Mouse (Mus musculus) heart, adult 11 months (tissue): ENCODE results near the gene Rps6.
A peak's percentile ranks its signal among the peaks of the same experiment; 100 is the strongest.

Experiments used
- DNase-seq: peaks from one replicate; pipeline ENCODE4 v3.0.0; 2022

The Rps6 gene

DNA sequence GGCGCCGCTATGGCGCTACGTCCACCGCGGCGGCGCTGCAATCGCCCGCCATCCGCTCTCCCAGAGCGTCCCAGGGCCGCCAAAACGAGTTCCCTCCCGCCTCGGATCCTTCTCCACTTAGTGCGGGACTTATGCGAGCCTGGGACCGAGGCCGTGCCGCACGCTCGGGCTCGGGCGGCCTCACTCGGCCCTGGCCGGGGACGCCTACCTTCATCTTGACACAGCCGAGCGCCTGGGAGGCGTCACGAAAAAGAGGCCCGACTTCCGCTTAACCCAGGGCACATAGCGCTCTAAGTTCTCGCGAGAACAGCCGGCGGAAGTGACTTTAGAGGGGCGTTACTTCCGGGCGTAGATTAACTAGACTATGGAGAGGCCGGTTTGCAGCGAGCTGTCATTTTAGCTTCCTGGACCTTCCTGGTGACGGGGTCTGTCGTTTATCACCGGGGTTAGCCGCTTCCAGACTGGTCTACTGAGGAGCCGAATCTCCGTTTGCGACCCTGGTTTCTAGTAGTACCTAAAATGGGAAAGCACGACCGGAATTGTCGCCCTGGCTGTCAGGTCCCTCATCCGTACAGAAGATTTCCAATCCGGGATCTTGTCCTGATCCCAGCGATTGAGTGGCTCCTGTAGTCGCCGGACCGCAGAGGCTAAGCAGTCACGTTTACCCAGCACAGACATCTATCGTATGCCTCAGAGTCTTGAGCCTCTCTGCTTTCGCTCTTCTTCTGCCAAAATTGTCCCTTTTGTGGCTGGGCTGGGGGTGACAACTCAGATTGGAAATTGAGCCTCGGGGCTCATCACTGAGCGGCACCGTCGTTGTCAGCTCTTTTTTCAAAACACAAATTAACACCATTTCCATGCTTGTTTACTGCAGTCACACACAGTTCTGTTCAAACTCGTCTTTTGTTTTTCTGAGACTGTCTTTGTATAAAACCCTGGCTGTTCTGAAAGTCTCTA, at the start of gene Rps6:
Gene Rps6 (minus strand): TSS at position 300 of the 957 bp plus-strand sequence.
- peak; percentile 100 for DNase-seq

DNA sequence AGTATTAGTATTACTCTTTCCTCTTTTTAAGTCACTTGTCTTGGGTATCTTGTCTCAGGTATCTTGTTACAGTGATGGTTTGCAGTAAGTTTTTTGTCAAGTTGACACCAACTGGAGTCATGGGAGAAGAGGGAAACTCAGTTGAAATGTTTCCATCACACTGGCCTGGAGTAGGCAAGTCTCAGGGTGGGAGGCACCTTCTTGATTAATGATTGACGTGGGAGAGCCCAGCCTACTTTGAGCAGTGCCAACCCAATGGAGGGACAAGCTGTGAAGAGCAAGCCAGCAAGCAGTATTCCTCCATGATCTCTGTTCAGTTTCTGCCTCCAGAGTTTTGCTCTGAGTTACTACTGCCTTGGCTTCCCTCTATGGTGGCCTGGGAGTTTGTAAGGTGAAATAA, 48.7 kb upstream of the Rps6 start:
- DNase-seq, result no peak

DNA sequence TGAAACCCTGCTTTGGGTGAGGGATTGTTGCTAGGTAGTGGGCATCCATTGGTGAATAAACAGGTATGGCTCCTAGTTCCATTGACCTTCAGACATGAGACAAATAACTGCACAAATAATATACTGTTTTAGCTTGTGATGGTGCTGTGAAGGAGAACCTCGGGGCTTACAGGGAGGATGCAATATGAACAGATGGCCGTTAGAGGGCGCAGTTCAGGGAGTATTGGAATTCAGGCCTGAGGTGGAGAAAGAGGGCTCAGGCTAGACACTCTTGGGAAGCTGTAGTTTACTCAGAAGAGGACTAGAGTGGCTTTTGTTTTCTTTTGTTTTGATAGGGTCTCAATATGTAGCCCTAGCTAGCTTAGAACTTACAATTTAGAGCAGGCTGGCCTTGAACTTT, 47.8 kb upstream of the Rps6 start:
- DNase-seq, result no peak

- peak; percentile 99 for DNase-seq
Measured at GRCm38 (mm10) chr4:86902351-86902750, 45.1 kb upstream of the Rps6 start.

- peak; percentile 99 for DNase-seq
Measured at GRCm38 (mm10) chr4:86898791-86899474, 41.7 kb upstream of the Rps6 start.

DNA sequence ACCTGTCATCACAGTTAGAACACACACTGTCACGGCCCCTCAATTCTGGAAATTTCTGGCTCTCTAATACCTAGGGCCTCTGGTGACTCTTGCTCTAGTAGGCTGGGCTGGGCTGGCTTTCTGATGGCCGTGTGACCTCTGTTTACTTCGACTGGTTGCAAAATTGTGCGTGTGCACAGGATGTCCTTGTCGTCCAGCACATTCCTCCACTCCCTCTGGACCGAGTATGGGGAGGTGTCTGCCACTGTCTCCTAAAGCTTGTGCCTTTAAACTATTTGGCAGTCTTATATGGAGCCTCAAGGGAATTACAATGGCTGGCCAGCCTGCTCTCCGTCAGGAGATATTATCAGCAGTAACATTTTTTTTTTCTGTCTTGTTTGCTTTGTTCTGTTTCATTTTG, 40.2 kb upstream of the Rps6 start:
- peak; percentile 98 for DNase-seq

DNA sequence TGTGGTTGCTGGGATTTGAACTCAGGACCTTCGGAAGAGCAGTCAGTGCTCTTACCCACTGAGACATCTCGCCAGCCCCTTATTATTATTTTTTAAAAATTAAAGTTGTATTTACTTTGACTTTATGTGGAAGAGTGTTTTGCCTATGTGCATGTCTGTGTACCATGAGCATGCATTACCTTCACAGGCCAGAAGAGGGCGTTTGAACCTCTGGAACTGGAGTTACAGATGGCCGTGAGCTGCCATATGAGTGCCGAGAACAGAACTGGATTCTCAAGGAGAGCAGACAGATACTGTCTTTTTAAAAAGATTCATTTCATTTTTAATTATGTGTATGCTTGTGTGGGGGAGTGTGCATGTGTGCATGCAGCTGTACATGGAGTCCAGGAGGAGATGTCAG, 30.7 kb upstream of the Rps6 start:
- DNase-seq, result no peak

GRCm38 (mm10) chr4:86886160-86886878, 29.1 kb upstream of the Rps6 start:
- DNase-seq, result peak; percentile 98

- no peak for DNase-seq
Measured at GRCm38 (mm10) chr4:86885790-86886159, 28.6 kb upstream of the Rps6 start.

GRCm38 (mm10) chr4:86884945-86885344, 27.7 kb upstream of the Rps6 start:
- no peak for DNase-seq

GRCm38 (mm10) chr4:86882413-86882812, 25.2 kb upstream of the Rps6 start:
- DNase-seq, result peak; percentile 92

DNA sequence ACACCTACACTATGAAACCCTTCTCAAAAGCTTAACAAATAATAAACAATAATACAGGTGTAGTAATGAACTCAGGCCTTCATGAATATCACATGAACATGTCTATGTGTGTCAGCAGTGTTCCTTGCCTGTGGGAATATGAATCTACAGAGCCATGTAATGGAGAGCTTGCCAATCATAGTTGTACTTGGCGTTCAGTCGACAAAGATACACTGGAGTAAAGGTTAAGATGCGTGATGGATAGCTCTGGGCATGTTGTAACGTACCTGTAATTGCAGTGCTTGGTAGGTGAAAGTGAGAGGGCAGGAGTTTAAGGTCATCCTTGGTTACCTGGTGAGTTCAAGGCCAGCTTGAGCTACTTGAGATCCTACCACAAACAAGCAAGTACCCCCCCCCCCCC, 24.0 kb upstream of the Rps6 start:
- no peak for DNase-seq

DNA sequence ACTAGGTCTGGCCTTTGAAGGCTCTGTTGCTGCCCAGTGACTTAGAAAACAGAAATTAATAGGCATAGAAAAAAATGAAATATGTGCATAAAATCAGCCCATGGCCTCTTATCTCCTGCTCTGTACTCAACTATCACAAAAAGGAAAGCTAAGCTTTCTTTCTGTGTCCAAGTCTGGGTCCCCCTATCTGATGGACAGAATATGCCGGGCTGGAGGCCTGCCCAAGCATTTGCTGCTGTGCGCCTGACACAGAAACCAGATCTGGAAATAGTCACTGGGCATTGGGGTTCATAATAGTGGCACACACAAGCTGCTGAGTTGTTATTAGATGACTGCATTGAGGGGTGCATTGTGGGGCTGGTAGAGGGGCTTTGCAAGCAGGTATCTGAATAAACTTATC, 22.3 kb upstream of the Rps6 start:
- DNase-seq, result peak; percentile 92

- DNase-seq, result peak; percentile 100
Measured at GRCm38 (mm10) chr4:86874146-86874847, 17.1 kb upstream of the Rps6 start, which contains the start of gene Acer2. Acer2 (plus strand) TSS chr4:86874396.

GRCm38 (mm10) chr4:86873072-86873471, 15.9 kb upstream of the Rps6 start:
- no peak for DNase-seq

GRCm38 (mm10) chr4:86871988-86872387, 14.8 kb upstream of the Rps6 start:
- DNase-seq, result no peak

DNA sequence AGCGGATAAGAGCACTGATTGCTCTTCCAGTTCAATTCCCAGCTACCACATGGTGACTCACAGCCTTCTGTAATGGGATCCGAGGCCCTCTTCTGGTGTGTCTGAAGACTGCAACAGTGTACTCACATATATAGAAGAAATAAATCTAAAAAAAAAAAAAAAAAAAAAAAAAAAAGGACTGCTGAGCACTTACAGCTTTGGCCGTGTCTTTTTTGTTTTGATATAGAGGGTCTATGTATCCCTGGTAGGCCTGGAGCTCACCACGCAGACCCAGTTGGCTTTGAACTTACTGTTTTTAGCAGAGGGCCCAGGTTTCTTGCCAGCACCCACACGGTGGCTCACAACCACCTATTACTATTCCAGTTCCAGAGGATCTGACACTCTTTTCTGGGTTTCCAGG, 6.9 kb upstream of the Rps6 start:
- DNase-seq, result peak; percentile 27

DNA sequence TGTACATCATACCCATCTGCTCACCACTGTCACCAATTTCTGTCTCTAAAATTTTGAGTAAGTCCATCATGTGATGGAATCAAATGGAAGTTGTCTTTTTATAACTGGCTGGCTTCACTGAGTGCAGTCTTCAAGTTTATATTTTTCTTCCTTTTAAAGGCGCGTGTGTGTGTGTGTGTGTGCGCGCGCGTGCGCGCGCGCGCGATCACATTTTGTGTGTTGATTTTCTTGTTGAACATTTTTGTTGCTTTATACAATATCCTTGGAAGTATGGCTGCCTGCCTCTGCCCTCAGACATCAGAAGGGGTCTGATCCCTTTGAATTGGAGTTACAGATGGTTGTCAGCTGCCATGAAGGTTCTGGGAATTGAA, 843 bp upstream of the Rps6 start:
- no peak for DNase-seq

GRCm38 (mm10) chr4:86856304-86857112, 704 bp downstream of the Rps6 start:
- no peak for DNase-seq

DNA sequence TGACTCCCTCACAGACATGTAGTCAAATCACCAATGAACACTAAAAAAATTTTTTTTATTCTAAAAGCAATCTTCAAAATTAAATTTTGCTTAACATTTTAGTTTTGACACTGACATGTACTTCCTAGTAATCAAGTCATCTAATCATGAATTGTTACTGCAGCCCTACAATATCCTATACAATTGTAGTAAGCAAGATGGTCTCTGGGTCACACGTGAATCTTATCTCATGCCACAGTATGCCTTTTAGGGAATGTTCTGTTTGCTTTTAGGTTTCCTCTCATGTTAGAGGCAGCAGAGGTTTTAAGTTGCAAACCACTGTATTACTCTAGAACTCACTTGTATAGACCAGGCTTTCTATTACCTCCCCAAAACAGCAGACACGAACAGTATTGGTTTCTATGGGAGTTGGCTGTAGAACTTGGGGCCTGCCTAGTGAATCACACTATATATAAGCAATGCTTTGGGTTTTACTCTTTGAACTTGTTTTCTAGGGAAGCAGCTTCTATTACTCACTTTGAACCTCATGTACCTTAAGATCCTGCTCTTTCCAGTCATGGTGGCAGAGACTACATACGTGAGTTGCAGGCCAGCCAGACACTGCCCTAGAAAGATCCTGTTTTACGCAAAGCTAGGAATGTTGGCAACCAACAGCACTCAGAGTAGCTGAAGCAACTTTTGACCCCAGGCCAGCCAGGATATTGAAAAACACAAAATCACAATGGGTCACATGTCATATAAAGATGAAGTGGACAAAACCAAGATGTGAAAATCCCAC, 4.2 kb downstream of the Rps6 start:
- no peak for DNase-seq

DNA sequence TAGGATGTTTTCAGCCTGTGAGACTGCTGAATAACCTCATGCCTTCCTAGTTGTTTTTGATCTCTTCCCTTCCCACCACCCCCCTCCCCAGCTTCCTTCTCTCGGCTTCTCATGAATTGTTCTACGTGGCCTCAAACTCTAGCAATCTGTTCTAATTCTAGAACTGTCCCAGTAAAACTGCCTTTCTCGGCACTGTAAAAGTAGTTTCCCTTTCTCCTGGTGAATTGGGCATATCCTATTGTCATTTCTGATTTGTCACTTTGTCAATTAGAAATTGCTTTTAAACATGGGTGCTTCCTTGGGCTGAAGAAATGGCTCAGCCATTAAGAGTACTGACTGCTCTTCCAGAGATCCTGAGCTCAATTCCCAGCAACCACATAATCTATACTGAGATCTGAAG, 5.2 kb downstream of the Rps6 start:
- no peak for DNase-seq
